Mouse (Mus musculus) gastrocnemius, postnatal 25 days (tissue): ENCODE measurements at regions not wholly inside any gene's neighbourhood (a gene's known extent, or its start where the extent isn't known, plus 50 kb on each side); places are given as distances from the start of the nearest gene placed in this dataset.

Source experiments
- DNase-seq: peaks from one replicate; pipeline ENCODE4 v3.0.0; 2022

DNA sequence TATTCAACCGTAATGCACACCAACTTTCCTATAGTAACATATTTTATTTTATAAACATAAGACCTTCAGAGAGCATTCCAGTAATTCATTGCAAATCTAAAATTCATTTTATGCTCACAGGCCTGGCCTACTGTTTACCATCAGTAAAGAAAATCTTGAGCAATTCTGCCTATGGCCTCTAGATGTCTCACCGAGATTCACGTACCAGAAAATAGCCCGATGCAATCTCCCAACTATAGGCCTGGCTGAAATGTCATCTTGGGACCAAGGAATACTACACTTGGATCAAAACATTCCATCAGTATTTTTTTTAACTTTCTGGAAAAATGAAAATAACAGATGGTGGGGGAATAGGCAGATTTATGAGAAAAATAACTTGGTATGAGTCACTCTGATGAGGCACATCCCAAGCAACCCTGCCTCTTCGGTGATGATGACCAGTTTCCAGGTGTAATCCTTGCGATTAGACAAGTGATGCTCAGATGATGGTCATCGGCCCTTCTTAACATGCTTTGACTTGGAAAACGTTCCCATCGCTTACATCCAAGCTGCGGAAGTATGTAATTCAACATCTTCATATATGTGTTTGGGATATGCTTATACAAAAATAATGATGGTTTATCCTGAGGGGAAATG is 439.9 kb downstream of the Nyap2 start:
- DNase-seq, result no peak

DNA sequence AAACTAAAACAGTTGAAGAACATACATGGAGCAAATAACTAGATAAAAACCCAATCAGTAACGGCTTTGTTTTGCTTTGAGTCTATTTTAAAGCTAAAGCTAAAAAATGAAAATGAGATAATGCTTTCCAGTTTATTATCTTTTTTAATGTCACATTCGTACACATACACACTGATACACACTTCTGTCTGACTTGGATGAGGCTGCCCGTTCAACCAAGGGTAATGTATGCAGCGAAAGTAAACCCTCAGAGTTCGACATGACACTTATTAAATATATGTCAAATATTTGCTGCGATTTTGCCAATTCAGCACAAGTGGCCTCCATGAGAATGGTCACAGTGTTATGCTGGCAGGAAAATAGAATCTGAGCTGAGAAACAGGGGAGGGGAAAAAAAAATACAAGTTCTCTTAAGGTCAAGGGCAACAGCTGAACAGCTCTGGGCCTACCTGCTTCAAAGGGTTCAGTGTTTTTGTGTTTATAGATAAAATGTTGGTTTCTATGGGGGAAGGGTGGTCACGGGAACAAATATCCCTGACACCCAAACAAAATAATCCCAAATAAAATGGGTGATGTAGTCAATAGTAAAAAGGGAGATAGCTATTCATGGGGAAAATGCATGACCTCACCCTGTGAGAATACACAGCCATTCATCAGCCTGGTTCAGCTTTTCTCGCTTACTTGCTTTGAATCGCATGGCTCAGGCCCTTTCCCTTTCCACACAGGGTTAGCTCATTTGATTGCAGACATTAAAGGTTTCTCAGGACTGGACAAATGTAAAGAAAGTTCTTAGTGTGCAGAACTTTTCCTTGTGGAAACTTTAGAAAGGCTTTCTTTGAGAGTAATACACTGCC is 443.9 kb downstream of the Nyap2 start:
- no peak for DNase-seq

DNA sequence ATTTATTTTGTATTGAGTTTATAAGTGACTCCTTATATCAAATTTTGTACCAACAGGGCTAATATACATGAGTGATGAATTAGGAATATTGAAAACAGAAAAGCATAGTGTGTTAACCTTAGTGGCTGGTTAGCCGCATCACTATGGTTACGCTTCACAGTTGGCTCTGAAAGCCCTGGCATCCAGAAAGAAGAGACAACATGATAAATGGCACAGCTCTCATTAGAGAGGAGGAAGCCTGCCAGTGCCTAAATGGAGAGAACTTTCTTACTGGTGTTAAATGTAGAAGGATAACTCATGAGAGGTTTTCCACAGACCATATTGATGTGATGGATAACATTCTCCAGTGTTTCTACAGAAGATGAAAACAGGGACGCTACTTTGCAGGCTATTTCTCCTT is 446.2 kb downstream of the Nyap2 start:
- DNase-seq, result no peak

DNA sequence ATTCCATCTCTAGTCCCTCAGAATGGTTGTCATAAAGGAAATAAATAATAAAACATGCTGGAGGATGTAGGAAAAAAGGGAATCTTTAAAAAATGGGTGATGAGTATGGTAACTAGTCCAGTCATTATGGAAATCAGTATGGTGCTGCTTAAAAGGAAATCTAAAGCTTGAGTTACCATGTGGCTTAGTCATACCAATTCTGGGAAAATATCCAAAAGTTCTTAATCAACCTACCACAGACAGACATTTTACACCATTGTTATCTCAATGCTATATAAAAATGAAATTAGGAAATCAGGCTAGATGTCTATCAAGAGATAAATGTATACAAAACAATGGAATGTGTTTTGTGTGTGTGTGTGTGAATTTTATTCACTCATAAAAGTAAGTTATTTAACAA is 449.1 kb downstream of the Nyap2 start:
- DNase-seq, result no peak

DNA sequence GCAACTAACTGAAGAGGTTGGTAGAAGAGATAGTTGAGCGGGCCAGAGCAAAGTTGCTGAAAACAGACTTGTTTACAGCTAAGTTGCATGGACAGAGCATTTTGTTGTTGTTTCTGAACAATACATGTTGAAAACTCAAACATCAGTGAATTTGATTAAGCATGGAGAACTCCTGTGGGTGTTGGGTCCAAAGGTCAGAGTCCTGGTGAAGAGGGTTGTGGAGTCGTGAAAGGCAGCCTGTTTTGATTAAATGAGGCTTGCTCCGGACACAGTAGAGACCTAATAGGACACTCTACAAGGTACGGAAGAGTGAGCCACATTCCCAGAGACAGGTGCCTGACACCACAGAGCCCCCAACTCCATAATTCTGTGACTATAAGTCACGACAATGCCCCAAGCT is 461.1 kb downstream of the Nyap2 start:
- DNase-seq, result no peak

DNA sequence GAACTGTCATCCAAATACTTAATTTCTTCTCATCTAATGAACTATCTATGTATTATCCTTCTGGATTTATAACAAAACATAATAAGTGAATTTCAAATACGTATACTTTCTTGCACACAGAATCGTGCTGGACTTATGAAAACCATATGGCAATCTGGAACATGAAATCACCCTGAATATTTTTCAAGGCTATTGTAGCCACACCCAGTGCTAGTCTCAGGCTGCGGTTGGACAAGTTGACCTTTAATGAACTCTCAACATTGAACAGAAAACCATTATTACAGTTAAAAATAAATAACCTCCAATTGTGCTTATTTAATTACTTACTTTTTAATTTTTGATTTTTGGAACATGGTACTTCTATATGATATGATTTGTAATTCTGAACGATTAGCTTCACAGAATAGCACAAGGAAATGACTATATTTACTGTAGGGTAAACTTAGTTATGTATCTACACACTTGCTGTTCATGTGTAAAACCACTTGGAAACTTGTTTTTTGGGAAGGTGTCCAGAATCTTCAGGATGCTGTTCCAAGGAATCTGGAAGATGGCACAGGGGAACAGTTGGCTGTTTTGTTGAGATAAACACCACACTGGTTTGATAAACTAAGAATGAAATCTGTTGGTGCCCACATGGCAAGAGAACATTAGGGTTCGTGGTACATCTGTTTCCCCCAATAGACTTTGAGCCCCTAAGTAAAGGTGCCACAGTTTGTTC is 463.0 kb downstream of the Nyap2 start:
- DNase-seq, result no peak

DNA sequence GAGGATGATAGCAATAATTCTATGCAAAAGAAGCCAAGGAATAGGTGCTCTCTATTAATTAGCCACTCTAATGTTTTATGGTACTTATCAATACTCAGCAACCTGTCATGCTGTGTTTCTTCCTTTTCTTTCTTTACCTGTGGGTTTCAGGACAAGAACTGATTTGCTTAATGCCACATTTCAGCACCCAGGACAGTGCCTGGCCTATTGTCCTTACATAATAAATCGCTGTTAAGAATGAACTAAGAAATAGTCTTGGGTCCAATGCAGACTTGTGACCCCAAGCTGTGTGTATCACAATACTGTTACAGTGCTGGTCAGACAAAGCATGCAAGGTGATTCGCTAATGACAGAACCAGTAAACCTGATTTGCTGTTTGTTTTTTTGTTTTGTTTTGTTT is 472.2 kb downstream of the Nyap2 start:
- no peak for DNase-seq

DNA sequence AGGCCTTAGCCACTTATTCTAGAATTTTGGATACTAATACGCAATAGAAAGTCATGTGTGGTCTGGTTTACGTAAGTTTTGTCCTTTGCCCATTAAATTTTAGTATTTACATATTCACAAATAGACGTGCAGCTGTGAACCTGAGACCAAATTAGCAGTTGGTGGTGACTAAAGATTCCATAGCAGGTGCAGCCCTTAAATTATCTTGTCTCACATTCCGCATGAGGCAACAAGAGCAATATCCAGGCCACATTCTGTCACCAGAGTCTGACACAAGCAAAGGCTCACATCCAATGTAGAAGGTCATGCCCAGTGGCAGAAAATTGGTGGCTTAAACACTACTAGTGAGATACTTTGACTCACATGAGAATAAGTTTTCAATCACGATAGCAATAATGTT is 473.0 kb downstream of the Nyap2 start:
- DNase-seq, result peak; percentile 34

DNA sequence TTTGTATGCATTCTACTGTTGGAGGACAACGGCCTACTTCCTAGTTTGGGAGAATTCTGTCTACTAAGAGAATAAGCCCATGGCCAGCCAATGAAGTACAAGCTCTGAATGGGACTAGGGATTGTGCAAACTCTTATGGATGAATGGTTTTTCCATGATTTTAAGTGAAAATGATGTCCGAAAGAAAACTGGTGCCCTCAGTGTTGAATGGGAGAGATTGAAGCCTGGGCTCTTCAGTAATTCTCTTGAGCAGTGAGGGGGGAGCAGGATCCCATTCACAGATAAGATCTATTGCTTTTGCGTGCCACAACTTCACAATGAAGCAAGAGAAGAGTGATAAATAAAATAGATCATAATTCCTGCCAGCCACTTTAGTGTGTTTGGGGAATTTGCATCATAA is 476.0 kb downstream of the Nyap2 start:
- no peak for DNase-seq

DNA sequence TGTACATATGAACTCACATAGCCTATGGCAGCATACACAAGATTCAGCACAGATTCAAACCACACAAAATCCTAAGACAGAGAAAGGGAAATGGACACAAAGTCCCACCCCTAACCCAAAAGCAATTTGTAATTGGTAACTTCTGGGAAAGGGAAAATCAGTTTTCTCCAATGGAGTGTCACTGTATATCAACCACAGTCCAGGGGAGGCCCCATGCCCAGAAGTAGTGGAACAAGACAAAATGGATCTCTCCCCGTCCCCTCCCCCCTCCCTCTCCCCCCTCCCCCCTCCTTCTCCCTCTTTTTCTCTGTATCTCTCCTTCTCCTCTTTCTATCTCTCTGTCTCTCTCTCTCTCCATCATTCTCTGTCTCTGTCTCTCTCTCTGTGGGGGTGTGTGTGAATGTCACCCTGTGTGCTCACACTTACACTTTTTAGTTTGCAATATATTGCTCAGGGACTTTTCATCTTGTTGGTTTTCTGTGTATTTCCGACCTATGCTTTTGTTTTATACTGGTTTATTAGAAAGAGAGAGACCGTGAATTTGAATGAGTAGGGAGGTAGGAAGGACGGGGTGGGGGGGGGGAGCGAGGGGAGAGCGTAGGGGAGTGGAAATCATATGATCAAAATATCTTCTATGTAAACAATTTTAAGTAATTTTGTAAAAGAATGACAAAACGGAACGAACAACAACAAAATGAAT is 500.4 kb downstream of the Nyap2 start:
- DNase-seq, result no peak

DNA sequence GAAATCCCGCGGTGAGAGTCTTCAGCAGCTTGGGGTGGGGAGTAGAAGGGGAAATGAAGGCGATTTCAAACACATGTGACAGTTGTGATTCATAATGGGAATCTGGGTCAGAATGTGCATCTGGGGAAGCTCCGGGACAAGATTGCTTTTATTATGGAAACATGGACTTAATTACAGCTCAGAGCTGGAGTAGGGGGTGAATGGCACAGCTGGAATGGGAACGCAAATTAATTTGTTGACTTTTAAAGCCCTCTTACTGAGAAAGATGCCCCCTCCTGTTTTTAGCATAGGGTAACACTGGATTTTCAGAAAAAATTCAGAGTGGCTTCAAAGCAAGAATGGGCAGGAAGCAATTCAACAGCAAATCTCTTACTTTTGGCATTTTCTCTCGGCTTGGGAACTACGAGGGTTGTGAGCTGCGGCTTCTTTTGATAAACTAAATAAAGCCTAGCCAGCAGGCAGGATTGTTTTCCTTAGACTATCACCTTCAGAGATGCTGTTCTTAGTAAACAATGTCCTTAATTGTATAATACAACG is 501.0 kb downstream of the Nyap2 start:
- DNase-seq, result no peak

DNA sequence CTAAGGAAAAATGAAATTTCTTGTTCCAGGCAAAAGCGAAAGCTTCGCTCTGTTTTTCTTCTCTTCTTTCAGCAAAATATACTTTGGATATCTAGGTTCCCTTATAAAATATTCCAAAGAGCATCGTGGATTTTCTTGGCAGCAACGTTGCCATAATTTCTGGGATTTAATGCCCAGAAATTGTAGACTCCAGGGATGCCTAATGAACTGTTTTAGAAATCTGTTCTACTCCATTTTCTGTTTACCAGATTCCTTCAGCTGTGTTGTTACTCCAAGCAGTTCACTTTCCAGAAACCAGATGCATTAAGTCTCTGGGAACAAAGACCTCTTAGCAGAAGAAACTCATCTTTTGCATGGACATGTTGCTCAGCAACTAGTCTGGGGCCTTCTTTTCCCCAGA is 504.5 kb downstream of the Nyap2 start:
- DNase-seq, result no peak

DNA sequence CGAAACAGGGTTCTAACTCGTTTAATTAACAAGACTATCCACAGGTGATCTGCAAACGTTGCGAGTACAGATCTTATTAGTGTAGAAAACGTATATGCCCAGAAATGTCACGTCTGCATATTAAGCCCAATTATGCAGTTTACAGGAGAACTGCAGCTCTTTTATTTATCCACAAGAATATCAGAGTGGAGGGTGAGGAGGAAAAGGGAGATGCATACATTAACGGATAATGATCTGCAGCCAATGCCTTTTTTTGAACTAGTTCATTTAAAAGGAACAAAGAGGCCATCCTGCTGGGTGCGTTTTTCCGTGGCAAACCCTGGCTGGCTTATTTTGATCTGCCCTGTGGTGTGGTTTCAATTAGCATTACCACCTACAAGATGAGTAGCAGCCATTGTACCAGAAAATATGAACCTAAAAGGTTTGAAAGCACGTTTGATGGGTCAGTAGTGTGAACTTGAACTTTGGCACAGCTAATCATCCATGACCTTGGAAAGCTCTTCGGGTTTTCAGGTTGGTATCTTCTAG is 511.1 kb downstream of the Nyap2 start:
- DNase-seq, result no peak

DNA sequence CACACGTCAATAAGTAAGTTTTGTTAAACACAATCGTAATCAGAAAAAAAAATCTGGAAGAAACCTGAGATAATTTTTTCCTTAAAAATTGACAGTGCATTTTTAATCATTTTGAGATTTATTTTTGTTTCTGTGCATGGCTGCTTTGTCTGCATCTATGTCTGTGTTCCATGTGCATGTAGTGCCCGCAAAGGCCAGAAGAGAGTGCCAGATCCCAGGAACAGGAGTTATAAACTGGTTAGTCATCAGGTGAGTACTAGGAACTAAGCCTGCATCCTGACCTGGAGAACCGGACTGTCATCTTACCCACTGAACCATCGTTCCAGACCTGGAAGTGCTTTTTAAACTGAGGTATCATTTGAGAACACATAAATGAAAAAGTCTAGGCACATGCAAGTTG is 514.9 kb downstream of the Nyap2 start:
- no peak for DNase-seq

DNA sequence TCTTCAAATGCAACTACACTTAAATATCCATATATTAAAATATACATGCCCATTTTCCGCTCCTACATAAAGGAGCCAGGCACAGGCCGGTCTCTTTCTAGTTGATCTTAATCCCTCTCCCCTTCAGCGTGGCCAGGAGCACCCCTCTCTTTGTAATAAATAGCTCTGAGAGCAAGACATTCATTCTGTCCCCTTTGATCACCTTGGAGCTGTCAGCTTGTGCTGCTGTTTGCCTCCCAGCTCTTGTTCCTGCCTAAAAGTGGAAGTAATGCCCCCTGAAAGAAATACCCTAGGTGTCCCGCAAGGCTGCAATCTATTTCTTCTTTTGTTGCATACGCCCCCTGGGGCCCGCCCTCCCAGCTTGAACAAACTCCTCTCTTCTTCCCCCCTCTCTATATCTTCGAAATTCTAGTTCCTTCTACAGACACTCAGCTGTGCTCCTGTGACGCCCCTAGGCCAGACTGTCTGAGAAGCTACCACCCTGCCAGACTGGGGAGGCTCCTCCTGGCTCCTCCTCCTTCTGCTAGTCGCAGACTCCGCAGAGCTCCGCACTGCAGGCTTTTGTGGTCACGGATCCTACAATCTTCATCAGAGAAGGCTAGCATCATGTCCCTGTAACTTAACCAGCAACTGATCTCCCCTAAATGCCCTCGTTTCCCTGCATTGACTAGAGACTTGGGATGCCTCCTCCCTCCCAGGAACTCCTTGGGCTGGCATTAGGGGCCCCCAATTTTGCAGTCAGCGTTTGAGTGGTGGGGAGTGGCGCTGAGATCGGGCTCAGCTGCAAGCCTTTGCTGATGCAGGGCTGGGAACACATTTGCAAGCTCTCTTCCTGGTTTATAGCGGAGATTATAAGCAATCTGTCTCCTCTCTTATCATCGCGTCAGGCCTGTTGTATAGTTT is 516.8 kb downstream of the Nyap2 start:
- DNase-seq, result peak; percentile 7

DNA sequence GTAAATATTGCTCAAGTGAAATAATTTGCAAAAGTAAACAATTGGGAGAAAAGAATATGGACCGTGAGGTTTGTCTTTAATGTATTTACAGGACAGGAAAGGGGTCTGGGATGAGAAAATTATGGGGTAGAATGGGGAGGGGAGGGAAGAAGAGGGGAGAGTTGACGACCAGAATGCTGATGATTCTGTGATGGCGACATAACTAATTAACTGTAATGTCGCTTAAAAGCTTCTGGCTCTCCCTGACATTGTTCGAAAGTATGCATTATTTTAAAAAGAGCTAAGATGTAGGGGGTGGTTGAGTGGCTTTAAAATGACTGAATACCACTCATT is 517.4 kb downstream of the Nyap2 start:
- no peak for DNase-seq

DNA sequence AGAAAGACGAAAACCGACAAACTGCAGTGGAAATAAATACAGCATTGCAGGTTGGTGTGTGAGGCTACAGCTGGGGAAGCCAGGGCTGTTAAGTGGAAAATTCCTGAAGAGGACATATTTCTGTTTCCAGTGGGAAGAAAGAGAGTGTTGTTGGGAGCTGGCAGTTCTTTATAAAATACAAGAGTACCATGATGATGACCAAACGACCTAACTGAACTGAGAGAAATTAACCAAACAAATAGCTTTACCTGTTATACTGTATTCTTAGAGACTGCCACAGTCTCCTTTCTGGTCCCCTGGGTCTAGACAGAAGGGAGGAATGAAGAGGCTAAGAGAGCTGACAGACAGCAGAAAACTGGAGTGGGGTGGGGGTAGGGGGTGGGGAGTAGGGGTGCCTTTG is 517.9 kb downstream of the Nyap2 start:
- no peak for DNase-seq

DNA sequence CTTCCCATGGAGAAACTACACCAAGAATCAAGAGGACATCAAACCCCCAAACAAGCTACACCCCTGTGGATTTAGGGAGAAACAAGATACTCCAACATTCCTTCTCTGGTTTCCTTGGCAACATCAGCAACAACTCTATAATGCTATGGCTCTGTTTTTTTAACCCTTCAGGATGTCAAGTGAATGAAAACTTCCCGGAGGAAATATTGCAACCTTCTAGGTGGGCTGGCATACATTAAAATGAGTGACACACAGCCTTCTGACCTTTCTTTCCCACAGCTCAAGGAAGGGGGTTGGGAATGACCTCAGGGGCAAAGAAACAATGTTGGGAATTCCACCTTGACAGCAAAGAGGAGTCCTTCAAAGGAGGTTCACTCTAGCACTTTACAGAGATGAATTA is 532.0 kb downstream of the Nyap2 start:
- no peak for DNase-seq

DNA sequence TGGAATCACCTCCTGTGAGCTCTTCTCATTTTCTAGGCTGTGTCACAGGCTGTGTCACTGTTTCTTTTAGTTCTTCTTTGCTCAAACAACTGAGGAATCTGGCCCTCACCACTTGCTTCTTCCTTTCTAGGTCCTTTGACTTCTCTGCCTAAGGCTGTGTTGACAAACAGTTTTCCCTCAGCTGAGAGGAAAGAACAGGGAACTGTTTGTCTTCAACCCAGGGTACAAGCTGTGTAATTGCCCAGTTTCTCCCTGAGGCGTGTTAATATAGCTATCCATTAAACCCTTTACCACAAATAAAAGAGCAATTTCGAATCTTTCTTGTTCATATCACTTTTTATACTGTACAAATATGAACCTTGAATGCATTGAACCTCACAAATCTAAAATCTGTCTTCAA is 542.1 kb downstream of the Nyap2 start:
- DNase-seq, result no peak

DNA sequence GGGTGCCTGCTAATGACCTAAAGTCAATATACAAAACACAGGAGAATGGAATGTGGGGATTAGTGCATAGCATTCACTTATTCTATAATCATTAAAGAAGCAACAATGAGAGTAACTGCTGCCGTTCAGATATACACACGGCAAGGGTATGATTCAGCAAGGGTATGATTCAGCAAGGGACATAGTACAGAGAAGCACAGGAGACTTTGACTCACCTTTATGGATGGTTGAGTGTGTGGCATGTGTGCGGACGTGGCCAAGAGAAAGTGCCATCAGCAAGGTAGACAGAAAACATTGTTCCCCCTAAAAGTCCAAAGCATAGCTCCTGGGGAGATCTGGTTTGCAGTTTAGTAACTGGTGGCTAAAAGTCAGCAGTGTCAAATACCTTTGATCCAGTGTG is 547.4 kb downstream of the Nyap2 start:
- DNase-seq, result no peak

DNA sequence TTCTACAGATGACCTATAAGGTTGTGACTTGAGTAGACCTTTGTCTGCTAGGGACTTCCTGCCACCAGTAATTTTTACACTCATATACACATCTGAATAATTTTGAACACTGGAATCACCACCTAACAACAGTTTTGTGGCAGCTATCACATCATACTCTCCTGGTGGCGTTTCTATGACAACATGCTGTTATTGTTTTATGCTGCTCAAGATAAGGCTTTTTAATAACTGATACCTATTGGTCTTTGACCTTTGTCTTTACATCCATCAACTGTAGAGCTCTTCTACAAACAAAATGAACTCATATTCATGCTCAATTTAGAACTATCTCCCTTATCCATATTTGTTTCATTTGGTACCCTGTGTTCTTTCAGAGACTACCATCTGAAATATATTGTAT is 556.0 kb downstream of the Nyap2 start:
- DNase-seq, result no peak
